Mouse (Mus musculus) ES-Bruce4 (cell line): Measurements from ENCODE around the gene Gucy2d. TPM values are rescaled to one million over a fixed set of nuclear protein-coding genes. Genes with fewer than 3 reads are reported as not detected.

Experiments
- H3K27ac ChIP-seq: 2 replicates; pipeline ENCODE4 v1.5.1; 2012; ENCODE audit warnings: low read length, inconsistent platforms; ENCODE audit not compliant: insufficient read depth
- H3K27me3 ChIP-seq: 2 replicates; pipeline ENCODE4 v1.6.1; 2012; ENCODE audit warnings: mild to moderate bottlenecking, low read length, inconsistent platforms; ENCODE audit not compliant: control insufficient read depth, poor library complexity, insufficient read depth, severe bottlenecking
- H3K36me3 ChIP-seq: 2 replicates; pipeline ENCODE4 v1.6.1; 2012; ENCODE audit warnings: inconsistent platforms, mild to moderate bottlenecking, low read length, moderate library complexity; ENCODE audit not compliant: control insufficient read depth, poor library complexity, insufficient read depth, severe bottlenecking
- H3K4me1 ChIP-seq: one replicate; pipeline ENCODE4 v1.8.1; 2011; ENCODE audit warnings: low read length; ENCODE audit not compliant: control insufficient read depth, insufficient read depth
- H3K4me3 ChIP-seq: 2 replicates; pipeline ENCODE4 v1.5.1; 2011; ENCODE audit warnings: low read depth, mild to moderate bottlenecking, low read length
- H3K9ac ChIP-seq: 2 replicates; pipeline ENCODE4 v1.6.1; 2012; ENCODE audit warnings: low read depth, mild to moderate bottlenecking, inconsistent platforms; ENCODE audit not compliant: poor library complexity, severe bottlenecking
- H3K9me3 ChIP-seq: replicated peaks from 2 replicates; pipeline ENCODE4 v1.6.1; 2012; ENCODE audit warnings: mild to moderate bottlenecking, low read length, inconsistent platforms; ENCODE audit not compliant: control insufficient read depth, poor library complexity, insufficient read depth, severe bottlenecking
- CTCF ChIP-seq: IDR thresholded peaks from one replicate; pipeline ENCODE4 v1.8.1; 2011; ENCODE audit warnings: low read depth, low read length
- EP300 ChIP-seq: IDR thresholded peaks from 2 replicates; pipeline ENCODE4 v1.6.1; 2011; ENCODE audit warnings: low read depth, low read length; ENCODE audit not compliant: insufficient read depth
- POLR2A ChIP-seq: IDR thresholded peaks from one replicate; pipeline ENCODE4 v1.8.1; 2011; ENCODE audit warnings: low read length; ENCODE audit not compliant: insufficient read depth
- polyA plus RNA-seq: library from polyadenylated mRNA; stranded (reverse); fragments of >200 nt; gene quantifications from 2 replicates; pipeline ENCODE4 v1.2.4, GENCODE M21; 2011; ENCODE audit warnings: low read depth; ENCODE audit not compliant: missing spikeins, insufficient read depth, insufficient read length

The Gucy2d gene
- polyA plus RNA-seq, 1 experiment = not detected

DNA sequence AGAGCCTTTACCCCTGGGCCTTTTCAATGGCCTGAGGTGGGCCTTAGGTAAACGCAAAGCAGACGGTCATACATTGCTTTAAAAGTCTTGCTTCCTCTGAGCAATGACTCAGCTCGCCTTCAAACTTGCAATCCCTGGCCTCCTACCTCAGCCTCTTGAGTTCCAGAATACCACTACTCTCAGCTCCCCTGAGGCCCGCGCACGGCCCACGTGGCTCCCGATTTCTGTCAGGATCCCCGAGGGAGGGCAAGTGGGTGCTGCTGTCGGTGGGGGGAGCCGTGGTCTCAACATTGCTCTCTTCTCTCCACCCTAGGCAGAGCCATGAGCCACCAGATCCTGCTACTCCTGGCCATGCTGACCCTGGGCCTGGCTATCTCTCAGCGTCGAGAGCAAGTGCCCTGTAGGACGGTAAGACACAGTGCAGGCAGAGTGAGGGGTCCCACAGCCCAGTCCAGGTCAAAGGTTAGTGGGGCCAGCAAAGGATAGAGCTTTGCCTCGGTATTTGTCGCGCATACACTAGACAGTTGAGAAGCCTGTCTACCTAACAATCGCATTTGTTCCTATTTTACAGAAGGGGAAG, 53.8 kb downstream of the Gucy2d start:
- H3K9ac ChIP-seq = no peak overlapping the region
- H3K27ac ChIP-seq = no peak overlapping the region
- H3K36me3 ChIP-seq = no peaks in the 10 kb centered on the region
- no peak for TF ChIP-seq EP300
- no peak for TF ChIP-seq POLR2A
- TF ChIP-seq CTCF = no peak
- H3K4me1 ChIP-seq = no peaks in the 10 kb centered on the region
- H3K9me3 ChIP-seq = no peaks in the 10 kb centered on the region
- H3K27me3 ChIP-seq = no peaks in the 10 kb centered on the region; the same call in 1 of the 2 replicates
- H3K4me3 ChIP-seq = no peak overlapping the region

GRCm38 (mm10) chr7:98495591-98495990, 55.4 kb downstream of the Gucy2d start:
- Histone ChIP-seq H3K36me3 (no peaks in the 10 kb centered on the region), H3K27ac (no peak overlapping the region), H3K4me1 (no peaks in the 10 kb centered on the region), H3K4me3 (no peak overlapping the region), H3K27me3 (no peaks in the 10 kb centered on the region), H3K9ac (no peak overlapping the region), H3K9me3 (no peaks in the 10 kb centered on the region)
- TF ChIP-seq POLR2A (no peak), EP300 (no peak), CTCF (no peak)

GRCm38 (mm10) chr7:98497451-98497850, 57.2 kb downstream of the Gucy2d start:
- H3K4me1 ChIP-seq = no peaks in the 10 kb centered on the region

GRCm38 (mm10) chr7:98498101-98498500, 57.9 kb downstream of the Gucy2d start:
- Histone ChIP-seq H3K36me3 (no peaks in the 10 kb centered on the region), H3K4me3 (no peak overlapping the region), H3K27ac (no peak overlapping the region), H3K9ac (no peak overlapping the region), H3K4me1 (no peaks in the 10 kb centered on the region), H3K27me3 (no peaks in the 10 kb centered on the region), H3K9me3 (no peaks in the 10 kb centered on the region)
- TF ChIP-seq POLR2A = no peak

More at GRCm38 (mm10) chr7:98497451-98497850, 57.2 kb downstream of the Gucy2d start:
- Histone ChIP-seq H3K4me3 (no peak overlapping the region), H3K27me3 (no peaks in the 10 kb centered on the region), H3K9ac (no peak overlapping the region), H3K27ac (no peak overlapping the region), H3K9me3 (no peaks in the 10 kb centered on the region), H3K36me3 (no peaks in the 10 kb centered on the region)
- no peak for TF ChIP-seq POLR2A

GRCm38 (mm10) chr7:98498656-98499560, 58.7 kb downstream of the Gucy2d start:
- Histone ChIP-seq H3K36me3 (no peaks in the 10 kb centered on the region), H3K9ac (no peak overlapping the region), H3K27ac (no peak overlapping the region), H3K4me1 (no peaks in the 10 kb centered on the region), H3K27me3 (no peaks in the 10 kb centered on the region), H3K9me3 (no peaks in the 10 kb centered on the region), H3K4me3 (no peak overlapping the region)
- TF ChIP-seq EP300 (no peak), CTCF (no peak), POLR2A (no peak)

GRCm38 (mm10) chr7:98499561-98500292, 59.5 kb downstream of the Gucy2d start:
- Histone ChIP-seq H3K4me1 (no peaks in the 10 kb centered on the region), H3K27me3 (no peaks in the 10 kb centered on the region), H3K9ac (no peak overlapping the region), H3K27ac (no peak overlapping the region), H3K9me3 (no peaks in the 10 kb centered on the region), H3K36me3 (no peaks in the 10 kb centered on the region), H3K4me3 (no peak overlapping the region)
- TF ChIP-seq POLR2A (no peak), EP300 (no peak), CTCF (no peak)
